Mouse (Mus musculus) ES-E14 (cell line): ENCODE measurements around the gene Arf3. TPM values are rescaled to one million over a fixed set of nuclear protein-coding genes. Genes with fewer than 3 reads are reported as not detected.
A peak's percentile ranks its signal among the peaks of the same experiment; 100 is the strongest.

Experiments
- DNase-seq: peaks from one replicate; pipeline ENCODE4 v3.0.0-alpha.2; 2013; ENCODE audit warnings: low read depth, low spot score
- H3K27ac ChIP-seq: 2 replicates; pipeline ENCODE4 v1.5.1; 2012; ENCODE audit warnings: low read depth, mild to moderate bottlenecking, low read length, moderate library complexity, mixed read lengths; ENCODE audit not compliant: poor library complexity, insufficient read depth, severe bottlenecking
- H3K36me3 ChIP-seq: 2 replicates; pipeline ENCODE4 v1.6.1; 2012; ENCODE audit warnings: mild to moderate bottlenecking, low read length, moderate library complexity, mixed read lengths; ENCODE audit not compliant: control insufficient read depth, poor library complexity, insufficient read depth, severe bottlenecking
- H3K4me1 ChIP-seq, 2 experiments: fragments of 150-350 bp in 1 of 2; sonication (generic) in 1 of 2; 2 replicates each; pipeline ENCODE4 v1.6.1; 2012; ENCODE audit warnings: low read length in 2 of 2, mild to moderate bottlenecking in 1 of 2, mixed read lengths in 1 of 2; ENCODE audit not compliant: control insufficient read depth in 2 of 2, insufficient read depth in 2 of 2, poor library complexity in 1 of 2
- H3K4me3 ChIP-seq, 2 experiments: fragments of 150-350 bp in 1 of 2; sonication (generic) in 1 of 2; 2 replicates each; pipeline ENCODE4 v1.5.1; 2012; ENCODE audit warnings: low read length in 2 of 2, low read depth in 1 of 2, mild to moderate bottlenecking in 1 of 2, mixed read lengths in 1 of 2; ENCODE audit not compliant: insufficient read depth in 1 of 2, poor library complexity in 1 of 2, severe bottlenecking in 1 of 2
- H3K9ac ChIP-seq: 2 replicates; pipeline ENCODE4 v1.6.1; 2012; ENCODE audit warnings: low read depth, mild to moderate bottlenecking, low read length, mixed read lengths; ENCODE audit not compliant: poor library complexity, insufficient read depth, severe bottlenecking
- H3K9me3 ChIP-seq: fragments of 150-350 bp; sonication (generic); 2 replicates; pipeline ENCODE4 v1.6.1; 2012; ENCODE audit warnings: low read depth, mild to moderate bottlenecking, low read length; ENCODE audit not compliant: control insufficient read depth, insufficient read depth
- CHD2 ChIP-seq: IDR thresholded peaks from 2 replicates; pipeline ENCODE4 v1.6.1; 2014; ENCODE audit warnings: mild to moderate bottlenecking, low read depth, low read length, inconsistent platforms
- HCFC1 ChIP-seq: IDR thresholded peaks from 2 replicates; pipeline ENCODE4 v1.6.1; 2012; ENCODE audit warnings: low read length, inconsistent platforms, borderline replicate concordance; ENCODE audit not compliant: insufficient read depth
- MAFK ChIP-seq: IDR thresholded peaks from 2 replicates; pipeline ENCODE4 v1.6.1; 2014; ENCODE audit warnings: mild to moderate bottlenecking, low read depth, low read length, inconsistent platforms; ENCODE audit not compliant: insufficient read depth
- ZC3H11A ChIP-seq: IDR thresholded peaks from 2 replicates; pipeline ENCODE4 v1.6.1; 2012; ENCODE audit warnings: low read depth, mild to moderate bottlenecking, inconsistent platforms, low read length, borderline replicate concordance
- ZNF384 ChIP-seq: IDR thresholded peaks from 2 replicates; pipeline ENCODE4 v1.6.1; 2012; ENCODE audit warnings: low read depth, low read length, inconsistent platforms
- in situ Hi-C, 2 experiments: fragments of 600-800 bp; cut with MboI; formaldehyde crosslinking; loops; one replicate each; pipeline ENCODE4 v1.15.1; 2025; ENCODE audit warnings: low sequenced_read_pairs in 2 of 2, inconsistent platforms in 1 of 2; ENCODE audit not compliant: unreplicated experiment in 2 of 2
- total RNA-seq: library from RNA; depleted of rRNA; stranded (reverse); fragments of 300-350 nt; gene quantifications from 2 replicates; pipeline ENCODE4 v1.2.3, GENCODE M21; 2012

Gene Arf3
- total RNA-seq, 1 experiment, result 41.2 TPM

DNA sequence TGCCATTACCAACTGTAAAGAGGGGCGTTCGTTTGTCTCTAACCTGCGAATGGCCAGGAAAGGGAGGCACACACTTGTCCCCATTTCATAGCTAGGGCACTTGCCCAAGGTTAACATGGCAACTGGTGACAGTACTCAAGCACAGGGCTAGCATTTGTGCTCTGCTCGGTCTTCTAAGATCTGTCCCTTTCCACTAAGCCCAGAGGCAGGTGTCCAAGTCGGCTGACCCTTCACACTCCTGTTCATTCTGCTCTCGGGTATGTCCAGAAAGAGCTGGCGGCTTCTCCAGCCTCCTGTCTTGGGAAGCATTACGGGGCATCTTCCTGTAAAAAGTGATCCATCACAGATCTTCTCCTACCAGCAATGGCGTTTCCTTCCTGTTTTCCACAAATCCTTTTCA, 34.6 kb downstream of the Arf3 start:
- DNase-seq, result no peak
- Histone ChIP-seq H3K36me3 (no peaks in the 10 kb centered on the region), H3K4me1 (peaks cover 2 to 22% of the 10 kb centered on the region in 2 experiments; a peak in 3 of 4 replicates), H3K9me3 (no peaks in the 10 kb centered on the region), H3K9ac (0 out of 2 replicates have a peak overlapping the region, but pooled peaks have one; percentile 11), H3K4me3 (peak overlapping the region in 1 of 2 experiments; percentile 82; a peak in 2 of 4 replicates), H3K27ac (no peak overlapping the region)
- TF ChIP-seq ZNF384 (no peak), HCFC1 (no peak), ZC3H11A (no peak), MAFK (no peak), CHD2 (no peak)
- in situ Hi-C loops, result no loop called here

DNA sequence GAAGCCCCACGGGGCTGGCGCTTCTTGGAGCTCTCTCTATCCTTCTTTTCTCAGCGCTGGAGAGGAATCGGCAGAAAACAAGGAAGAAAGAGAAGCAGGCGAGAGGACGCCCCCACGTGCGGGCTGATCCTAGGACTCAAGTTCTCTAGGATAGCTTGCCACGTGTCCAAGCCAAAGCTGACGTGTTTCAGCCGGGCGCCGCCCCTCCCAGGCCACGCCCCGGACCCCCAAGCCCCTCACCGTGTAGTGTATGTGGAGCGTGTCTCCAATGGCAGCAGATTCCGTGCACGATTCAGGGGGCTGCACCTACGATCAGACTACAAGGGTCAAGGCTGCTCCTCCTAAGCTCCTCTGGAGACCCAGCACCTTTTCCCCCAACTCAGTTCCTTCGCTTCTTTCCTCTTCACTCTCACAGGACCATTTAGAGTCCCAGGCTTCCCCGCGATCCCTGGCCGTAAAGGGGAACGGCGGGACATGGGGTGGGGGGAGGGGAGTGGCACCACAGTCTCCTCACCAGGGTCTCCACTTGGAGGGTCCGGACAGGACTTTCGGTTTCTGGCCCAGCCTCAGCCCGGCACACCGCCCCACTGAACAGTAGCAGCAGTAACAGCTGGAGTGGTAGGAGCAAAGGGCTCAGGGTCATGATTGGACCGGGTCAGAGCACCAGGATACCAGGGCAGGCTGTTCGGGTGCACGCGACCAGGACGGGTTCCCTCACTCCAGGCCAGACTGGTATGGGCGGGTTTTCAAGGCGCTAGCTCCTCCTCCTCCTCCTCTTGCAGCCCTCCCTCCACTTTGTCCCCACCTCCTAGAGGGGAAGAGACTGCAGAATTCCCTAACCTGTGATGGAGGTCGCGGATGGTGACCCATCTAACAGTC, 35.3 kb downstream of the Arf3 start, which contains the start of gene Fkbp11:
Gene Fkbp11, minus strand, starts transcription at position 756 of the 879 bp plus-strand sequence.
- in situ Hi-C loops, result no loop called here
- Histone ChIP-seq H3K4me1 (peaks cover 2 to 27% of the 10 kb centered on the region in 2 experiments; a peak in 3 of 4 replicates), H3K27ac (peak within 1 kb of the TSS; percentile 79), H3K4me3 (peak within 1 kb of the TSS; percentile 82), H3K9me3 (no peaks in the 10 kb centered on the region), H3K9ac (peak within 1 kb of the TSS; percentile 84), H3K36me3 (no peaks in the 10 kb centered on the region)
- peak; percentile 84 for DNase-seq
- no peak for TF ChIP-seq ZNF384
- TF ChIP-seq CHD2, result no peak
- no peak for TF ChIP-seq MAFK
- no peak; the same call in 1 of the 2 replicates for TF ChIP-seq HCFC1
- no peak for TF ChIP-seq ZC3H11A

DNA sequence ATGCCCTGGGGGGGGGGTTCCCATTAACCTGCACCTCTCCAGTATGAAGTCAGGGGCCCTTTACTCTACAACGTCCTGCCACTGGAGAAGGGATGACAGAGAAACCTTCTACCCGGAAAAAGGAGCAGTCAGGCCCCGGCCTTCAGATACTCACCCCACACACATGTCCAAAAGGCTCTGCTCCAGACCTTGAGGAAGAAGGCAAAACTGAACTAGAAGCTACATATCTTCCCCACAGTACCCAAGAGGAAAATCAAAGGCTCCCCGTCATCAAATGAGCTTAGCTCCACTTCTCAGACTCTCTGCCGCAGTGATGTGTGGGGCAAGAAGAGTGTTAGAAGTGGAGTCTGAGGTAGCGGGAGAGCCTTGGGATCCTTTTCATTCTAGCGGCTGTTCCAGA, 36.3 kb downstream of the Arf3 start:
- Histone ChIP-seq H3K36me3 (no peaks in the 10 kb centered on the region), H3K9me3 (no peaks in the 10 kb centered on the region), H3K4me3 (peak overlapping the region; percentile 82), H3K9ac (peak overlapping the region; percentile 84), H3K27ac (peak overlapping the region; percentile 12; the same call in 1 of the 2 replicates), H3K4me1 (peaks cover 2 to 24% of the 10 kb centered on the region in 2 experiments; a peak in 3 of 4 replicates)
- in situ Hi-C loops, result no loop called here
- TF ChIP-seq CHD2 (no peak), ZC3H11A (no peak), MAFK (no peak), ZNF384 (no peak), HCFC1 (no peak)
- no peak for DNase-seq

DNA sequence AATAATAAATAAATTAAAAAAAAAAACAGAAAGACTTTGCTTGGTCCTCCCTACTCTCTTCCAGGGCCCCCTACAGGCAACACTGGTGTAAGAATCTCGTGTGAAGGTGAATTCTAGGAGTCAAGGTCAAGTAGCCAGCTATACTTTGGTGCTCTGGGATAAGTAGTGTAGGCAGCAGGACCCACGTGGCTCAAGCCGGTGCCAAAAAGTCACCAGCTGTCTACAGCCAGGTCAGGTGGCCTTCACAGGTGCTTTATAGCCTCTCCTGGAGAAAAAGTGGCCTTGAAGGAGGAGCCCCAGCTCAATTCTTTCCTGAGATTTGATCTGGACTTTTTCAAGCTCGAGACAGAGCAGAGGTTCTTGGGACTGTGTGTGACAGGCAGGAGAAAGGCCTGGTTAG, 36.9 kb downstream of the Arf3 start:
- in situ Hi-C loops, result no loop called here
- Histone ChIP-seq H3K9me3 (no peaks in the 10 kb centered on the region), H3K36me3 (no peaks in the 10 kb centered on the region), H3K27ac (no peak overlapping the region), H3K4me3 (peak overlapping the region in 1 of 2 experiments; percentile 82; a peak in 1 of 4 replicates), H3K4me1 (peaks cover 2 to 26% of the 10 kb centered on the region in 2 experiments; a peak in 3 of 4 replicates), H3K9ac (peak overlapping the region; percentile 84; the same call in 1 of the 2 replicates)
- DNase-seq, result no peak
- no peak for TF ChIP-seq MAFK
- TF ChIP-seq CHD2, result no peak
- TF ChIP-seq HCFC1, result no peak
- TF ChIP-seq ZC3H11A, result no peak
- no peak for TF ChIP-seq ZNF384
